Mouse (Mus musculus) bone marrow macrophage, adult 2 months (primary cell): ENCODE measurements around the gene Cplx2.

Source experiments
- CTCF ChIP-seq: IDR thresholded peaks from 2 replicates; pipeline ENCODE4 v1.5.1; 2012; ENCODE audit warnings: low read depth, mild to moderate bottlenecking, low read length, moderate library complexity
- POLR2A ChIP-seq: IDR thresholded peaks from 2 replicates; pipeline ENCODE4 v1.6.1; 2012; ENCODE audit warnings: mild to moderate bottlenecking, low read depth, low read length, borderline replicate concordance

DNA sequence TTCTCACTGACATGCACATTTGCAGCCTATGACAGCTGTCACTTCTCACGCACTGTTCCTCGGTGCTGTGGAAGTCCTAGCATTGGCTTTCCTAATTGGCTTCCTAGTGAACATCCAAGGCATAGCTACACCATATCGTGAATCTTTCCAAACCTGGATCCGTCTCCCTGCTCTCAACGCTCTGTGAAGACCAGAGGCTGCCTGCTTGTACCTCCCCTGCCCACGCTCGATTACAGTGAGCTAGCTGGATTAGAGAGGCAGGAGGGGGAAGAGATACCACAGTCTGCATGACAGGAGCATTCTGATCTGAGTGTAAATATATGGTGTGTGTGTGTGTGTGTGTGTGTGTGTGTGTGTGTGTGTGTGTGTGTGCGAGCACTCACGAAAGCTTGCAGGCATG is 3.0 kb upstream of the Cplx2 start:
- TF ChIP-seq CTCF: no peak
- no peak for TF ChIP-seq POLR2A
